Mouse (Mus musculus): ENCODE results near the gene Btbd11.
"Not testable (repeated sequence)": the region's sequence is repeated elsewhere in the genome, so short reads cannot be mapped to it uniquely, and the experiment has no call there.

Gene Btbd11

GRCm38 (mm10) chr10:85694429-85694828, 307.8 kb downstream of the Btbd11 start:
- not testable (repeated sequence) for DNase-seq

DNA sequence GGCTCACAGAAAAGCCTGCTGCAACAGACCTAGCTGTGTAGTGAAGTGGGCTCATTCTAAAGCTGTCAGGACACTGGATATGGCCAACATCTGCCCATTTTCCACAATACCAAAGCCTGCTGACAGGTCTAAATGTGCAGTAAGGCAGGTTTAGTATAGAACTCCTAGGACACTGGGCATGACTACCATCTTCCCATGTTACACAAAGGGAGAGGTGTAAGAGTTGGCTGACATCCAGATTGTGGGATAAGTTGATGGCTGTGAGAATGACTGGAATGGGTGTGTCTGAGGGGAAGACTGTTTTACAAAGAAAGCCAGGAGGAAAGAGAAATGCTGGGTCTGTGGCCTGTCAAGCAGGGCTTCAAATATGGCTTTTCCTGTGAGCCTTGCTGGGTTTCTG, 313.1 kb downstream of the Btbd11 start:
- DNase-seq, result no peak

DNA sequence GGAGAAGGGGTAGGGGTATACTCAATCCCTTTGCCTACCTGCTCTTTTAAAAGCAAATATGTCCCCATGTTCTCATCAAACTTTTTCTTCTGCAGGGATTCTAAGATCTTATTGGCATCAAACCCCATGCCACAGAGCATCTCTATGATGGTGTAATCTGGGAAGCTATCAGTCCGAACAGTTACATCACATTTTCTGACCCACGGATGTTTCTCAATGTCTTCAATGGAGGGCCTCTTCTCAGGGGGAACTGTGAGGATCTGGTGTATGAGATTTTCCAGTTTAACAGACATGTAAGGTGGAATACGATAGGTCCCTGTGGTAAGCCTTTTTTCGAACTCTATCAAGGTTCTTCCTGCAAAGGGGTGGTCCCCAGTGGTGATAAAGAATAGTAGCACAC, 323.2 kb downstream of the Btbd11 start:
- not testable (repeated sequence) for DNase-seq
